8 mouse cellular contexts compared by ENCODE assay signal in genomic region chr11:96861446-96861845, GRCm38 (mm10). TPM values are rescaled to one million over a fixed set of nuclear protein-coding genes. Genes with fewer than 3 reads are reported as not detected.
DNase-seq lines count a peak whose midpoint lies in the region; ATAC-seq and TF ChIP-seq lines count a peak whose summit lies in the region.

No protein-coding gene starts in this region.

- intact Hi-C loops in left cerebral cortex, postnatal 14 days (cut with DNase I): loop anchor here (2.0 to 10.0 kb wide), 4 partner anchors 74 to 584 kb away; partner anchors contain the start of gene Cbx1
- intact Hi-C loops in heart, adult 2 months (cut with DNase I): loop anchor here (2.0 to 5.0 kb wide), 6 partner anchors 73 to 584 kb away; partner anchors contain the start of genes Cbx1 and Snx11

- H3K9me3 ChIP-seq in stomach, embryonic 16.5 days (replicated peaks; ENCODE audit: control insufficient read depth, low read length): no peaks in the 10 kb centered on the region

- H3K79me2 ChIP-seq in heart, adult 2 months (replicated peaks; ENCODE audit: control insufficient read depth, insufficient read depth, low read length): no peaks in the 10 kb centered on the region

- H3K27me3 ChIP-seq in heart, adult 2 months (ENCODE audit: control insufficient read depth, insufficient read depth, low read length): no peaks in the 10 kb centered on the region
- 0 out of 2 replicates have a peak, but pooled peaks cover 3% of the 10 kb centered on the region for H3K27me3 ChIP-seq in stomach, embryonic 16.5 days (ENCODE audit: control insufficient read depth, insufficient read depth, low read length)

- no peak; the same call in 1 of the 2 replicates for TF ChIP-seq CTCF in heart, adult 2 months (IDR thresholded peaks at IDR 0.05)

- peak; percentile 47 for ATAC-seq in stomach, embryonic 16.5 days (ENCODE audit: insufficient read depth, low FRiP score)
- no peak for ATAC-seq in CD4-positive, CD25-positive, alpha-beta regulatory T cell, adult 4 months

- peak overlapping the region; percentile 79 for H3K4me2 ChIP-seq in stomach, embryonic 16.5 days (ENCODE audit: low read depth, low read length)

- H3K9ac ChIP-seq in heart, adult 2 months (ENCODE audit: low read depth, low read length): peak overlapping the region; percentile 65
- peak overlapping the region; percentile 66 for H3K9ac ChIP-seq in stomach, embryonic 16.5 days (ENCODE audit: low read length)

- WGBS in heart, adult 2 months: under 1% methylated on average over 20 of the region's 20 CpGs
- under 1% methylated on average over 20 of the region's 20 CpGs for WGBS in stomach, embryonic 16.5 days

- H3K4me3 ChIP-seq in brown adipose tissue, adult 24 weeks (ENCODE audit: insufficient read depth, low read depth, low read length): peak overlapping the region; percentile 58
- peak overlapping the region; percentile 52 for H3K4me3 ChIP-seq in heart, adult 2 months
- H3K4me3 ChIP-seq in stomach, embryonic 16.5 days (replicated peaks; ENCODE audit: low read length): peak overlapping the region; percentile 52

- no peak; the same call in 1 of the 2 replicates for TF ChIP-seq POLR2A in heart, adult 2 months (IDR thresholded peaks at IDR 0.05; ENCODE audit: insufficient read depth, low read depth, low read length)

- peaks cover 7% of the 10 kb centered on the region for H3K4me1 ChIP-seq in brown adipose tissue, adult 24 weeks (ENCODE audit: control insufficient read depth, insufficient read depth, insufficient read length, low read length)
- peaks cover 9% of the 10 kb centered on the region for H3K4me1 ChIP-seq in heart, adult 2 months (ENCODE audit: control insufficient read depth, insufficient read depth, low read length)
- peaks cover 15% of the 10 kb centered on the region; the same call in 1 of the 2 replicates for H3K4me1 ChIP-seq in stomach, embryonic 16.5 days (ENCODE audit: control insufficient read depth, insufficient read depth, low read length)

- peak overlapping the region; percentile 90 for H3K27ac ChIP-seq in brown adipose tissue, adult 24 weeks (replicated peaks; ENCODE audit: low read depth, low read length)
- H3K27ac ChIP-seq in heart, adult 2 months: peak overlapping the region; percentile 89
- H3K27ac ChIP-seq in stomach, embryonic 16.5 days (ENCODE audit: low read length): peak overlapping the region; percentile 69

- DNase-seq in left cerebral cortex, postnatal 14 days (ENCODE audit: low spot score in 2 of 2): peak; percentile 39 to 58
- no peak for DNase-seq in left cerebral cortex, adult 11 months (ENCODE audit: low spot score)
- DNase-seq in heart, adult 2 months: peak in 1 of 2 experiments; percentile 77
- DNase-seq in kidney, adult 9 months: peak; percentile 64
- DNase-seq in lung, postnatal 10 days: peak; percentile 75

- H3K36me3 ChIP-seq in heart, adult 2 months (ENCODE audit: control insufficient read depth, insufficient read depth, low read length): no peaks in the 10 kb centered on the region
- H3K36me3 ChIP-seq in stomach, embryonic 16.5 days (ENCODE audit: control insufficient read depth, insufficient read depth, low read length): no peaks in the 10 kb centered on the region

- no peak; the same call in 1 of the 2 replicates for TF ChIP-seq EP300 in heart, adult 2 months (IDR thresholded peaks at IDR 0.05; ENCODE audit: insufficient read depth, low read depth, low read length)

RNA-seq across cellular contexts. Expression of gene Copz2, which starts 11.8 kb away (rescaled TPM):
- 1 to 10 TPM; 2.7 to 3.2 TPM for total RNA-seq in left cerebral cortex, postnatal 14 days (2021)
- polyA plus RNA-seq in brown adipose tissue, adult 24 weeks (2012; ENCODE audit: insufficient read depth, insufficient read length, missing spikeins): 55.7 and 98.7 TPM in 2 replicates
- 10 to 100 TPM; 35.0 to 36.9 TPM for total RNA-seq in heart, adult 2 months (2021)
- polyA plus RNA-seq in heart, adult 2 months (2012; rRNA removed): 55.0 and 76.6 TPM in 2 replicates
- 124 and 136 TPM in 2 replicates for polyA plus RNA-seq in stomach, embryonic 16.5 days (2015; fragmentation: Nextera tagmentation; extraction: Ambion mirVana)
- not detected for polyA plus RNA-seq in CD4-positive, CD25-positive, alpha-beta regulatory T cell, adult 4 months (2017; shearing (Covaris generic))

RNA-seq across cellular contexts. Expression of gene Nfe2l1, which starts 31.7 kb away (rescaled TPM):
- total RNA-seq in left cerebral cortex, postnatal 14 days (2021): 100 to 1,000 TPM; 205 to 209 TPM
- 333 and 448 TPM in 2 replicates for polyA plus RNA-seq in brown adipose tissue, adult 24 weeks (2012; ENCODE audit: insufficient read depth, insufficient read length, missing spikeins)
- 100 to 1,000 TPM; 395 to 436 TPM for total RNA-seq in heart, adult 2 months (2021)
- polyA plus RNA-seq in heart, adult 2 months (2012; rRNA removed): 397 and 529 TPM in 2 replicates
- polyA plus RNA-seq in stomach, embryonic 16.5 days (2015; fragmentation: Nextera tagmentation; extraction: Ambion mirVana): 64.8 and 65.7 TPM in 2 replicates
- 10 to 100 TPM; 21.3 to 26.1 TPM for polyA plus RNA-seq in CD4-positive, CD25-positive, alpha-beta regulatory T cell, adult 4 months (2017; shearing (Covaris generic))

RNA-seq across cellular contexts. Expression of gene Cdk5rap3, which starts 54.9 kb away (rescaled TPM):
- total RNA-seq in left cerebral cortex, postnatal 14 days (2021): 10 to 100 TPM; 38.9 to 39.9 TPM
- polyA plus RNA-seq in brown adipose tissue, adult 24 weeks (2012; ENCODE audit: insufficient read depth, insufficient read length, missing spikeins): 19.5 and 27.2 TPM in 2 replicates
- total RNA-seq in heart, adult 2 months (2021): 10 to 100 TPM; 17.4 to 25.2 TPM
- polyA plus RNA-seq in heart, adult 2 months (2012; rRNA removed): 13.8 and 17.5 TPM in 2 replicates
- 68.7 and 75.0 TPM in 2 replicates for polyA plus RNA-seq in stomach, embryonic 16.5 days (2015; fragmentation: Nextera tagmentation; extraction: Ambion mirVana)
- polyA plus RNA-seq in CD4-positive, CD25-positive, alpha-beta regulatory T cell, adult 4 months (2017; shearing (Covaris generic)): 100 to 1,000 TPM in 1 of 2 experiments, 10 to 100 TPM in 1; 82.3 to 119 TPM

Comparison
In these comparisons a context has a peak if more than half of its experiments do, and no peak if none do; other contexts are left out.
1. RNA of gene Copz2, which starts 11.8 kb away (polyA plus RNA-seq): 124 to 136 TPM in stomach, embryonic 16.5 days, 55.7 to 98.7 TPM in brown adipose tissue, adult 24 weeks and 55.0 to 76.6 TPM in heart, adult 2 months; not detected in CD4-positive, CD25-positive, alpha-beta regulatory T cell, adult 4 months; every median in the first group is over 10 times any median in the second.
2. Peak in every context shown above with its lines, with median percentiles within 50 percentile points of each other: H3K27ac ChIP-seq and H3K4me3 ChIP-seq.